Mouse (Mus musculus): ENCODE results near the gene Cep135.

Gene Cep135

GRCm38 (mm10) chr5:76588551-76589283 lies at the start of gene Cep135:
Gene Cep135, plus strand, starts transcription at chr5:76588698.
- DNase-seq (ENCODE audit: low read depth in 1 of 2, low spot score in 2 of 2), result peak; percentile 45 to 77

DNA sequence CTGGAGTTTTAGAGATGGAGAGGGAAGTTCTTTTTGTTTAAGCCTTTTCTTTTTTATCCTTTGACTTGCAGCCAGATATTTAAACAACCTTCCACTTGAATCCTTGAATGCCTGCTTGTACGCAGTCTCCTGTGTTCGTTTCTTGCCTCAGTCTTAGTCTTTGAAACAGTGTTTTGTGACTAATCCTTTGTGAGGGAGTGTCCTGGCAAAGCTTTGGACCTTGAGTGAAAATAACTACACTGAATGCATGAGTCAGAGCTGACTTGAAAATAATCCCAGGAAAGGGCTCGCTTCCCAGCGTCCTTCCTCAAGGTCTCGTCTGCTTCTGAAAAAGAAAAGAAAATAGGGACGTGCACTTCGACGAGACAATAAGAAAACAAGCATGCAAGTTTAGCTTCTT lies 48.3 kb upstream of the Cep135 start:
- no peak for DNase-seq (ENCODE audit: low read depth in 1 of 2, low spot score in 2 of 2)

DNA sequence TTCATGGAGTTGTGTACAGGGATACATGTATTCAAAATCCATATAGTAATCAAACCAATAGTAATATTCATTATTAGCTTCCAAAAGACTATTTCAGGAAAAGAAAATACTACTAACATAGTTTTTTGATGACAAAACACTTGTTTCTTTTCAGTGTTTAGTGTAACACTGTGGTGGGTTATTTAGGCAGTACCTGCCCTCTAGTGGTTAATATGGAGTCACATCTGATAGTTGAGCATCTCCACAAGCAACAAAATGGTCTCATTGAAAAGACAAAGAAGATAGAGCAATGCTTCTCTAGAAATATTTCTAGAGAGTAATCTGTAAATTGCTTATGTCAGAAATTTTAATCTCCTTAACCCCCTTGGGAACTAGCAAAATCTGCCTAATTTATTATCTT lies 47.7 kb upstream of the Cep135 start:
- DNase-seq (ENCODE audit: low read depth in 1 of 2, low spot score in 2 of 2), result no peak

DNA sequence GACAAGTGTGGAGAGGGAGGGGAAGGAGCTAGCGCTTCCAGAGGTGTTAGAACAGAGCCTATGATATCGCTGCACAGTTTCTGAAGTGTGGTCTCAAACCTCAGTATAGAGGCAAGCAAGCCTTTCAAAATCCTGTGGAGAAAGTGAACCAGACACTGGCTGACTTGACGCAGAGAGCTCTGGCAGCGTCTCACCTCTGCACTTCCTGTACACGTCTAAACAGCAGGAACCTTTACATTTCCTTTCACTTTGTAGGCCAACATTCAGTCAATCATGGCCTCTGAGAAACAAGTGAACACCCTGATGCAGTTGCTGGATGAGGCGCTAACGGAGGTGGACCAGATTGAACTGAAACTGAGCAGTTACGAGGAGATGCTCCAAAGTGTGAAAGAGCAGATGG lies 45.3 kb upstream of the Cep135 start:
- no peak for DNase-seq (ENCODE audit: low read depth in 1 of 2, low spot score in 2 of 2)

DNA sequence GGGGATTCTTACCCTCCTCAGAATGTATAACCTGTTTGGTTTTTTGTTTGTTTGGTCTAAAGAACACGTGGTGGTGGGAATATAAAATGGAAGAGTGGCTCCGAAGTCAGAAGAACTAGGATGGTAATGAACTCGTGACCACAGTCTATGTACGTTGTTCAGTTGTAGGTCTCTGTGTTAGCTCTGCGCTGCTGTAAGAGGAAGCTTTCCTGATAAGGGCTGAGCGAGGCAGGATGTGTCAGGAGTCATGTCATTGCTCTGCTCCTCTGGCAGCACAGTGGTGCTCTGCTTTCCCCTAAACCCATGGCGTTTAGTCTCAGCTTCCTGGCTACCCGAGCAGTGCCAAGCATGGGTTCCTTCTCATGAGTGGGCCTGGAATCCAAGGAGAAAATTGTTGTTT lies 38.1 kb upstream of the Cep135 start:
- no peak for DNase-seq (ENCODE audit: low read depth in 1 of 2, low spot score in 2 of 2)

DNA sequence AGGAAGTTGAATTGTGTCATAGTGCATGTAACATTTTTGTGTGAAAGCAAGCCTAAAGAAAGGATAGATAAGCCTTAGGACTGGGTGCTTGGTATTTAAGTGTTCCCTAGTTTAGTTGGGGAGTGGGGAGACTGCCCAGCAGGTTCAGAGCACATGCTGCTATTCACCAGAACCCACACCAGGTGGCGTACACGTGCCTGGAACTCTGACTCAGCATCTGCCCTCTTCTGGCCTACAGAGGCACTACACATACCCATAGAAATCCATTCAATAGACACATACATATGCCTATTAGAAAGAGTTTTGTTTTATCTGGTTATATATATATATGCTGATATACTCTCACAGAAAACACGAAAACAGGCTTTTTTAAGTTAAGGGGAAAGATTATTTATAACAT lies 23.2 kb upstream of the Cep135 start:
- peak; percentile 16 to 58 for DNase-seq (ENCODE audit: low read depth in 1 of 2, low spot score in 2 of 2)

GRCm38 (mm10) chr5:76574251-76574650 lies 14.2 kb upstream of the Cep135 start:
- DNase-seq (ENCODE audit: low read depth in 1 of 2, low spot score in 2 of 2), result no peak

- no peak for DNase-seq (ENCODE audit: low read depth in 1 of 2, low spot score in 2 of 2)
These were observed 11.5 kb upstream of the Cep135 start for GRCm38 (mm10) chr5:76577026-76577425.

GRCm38 (mm10) chr5:76585378-76585777 lies 3.1 kb upstream of the Cep135 start:
- DNase-seq (ENCODE audit: low read depth in 1 of 2, low spot score in 2 of 2), result no peak

DNA sequence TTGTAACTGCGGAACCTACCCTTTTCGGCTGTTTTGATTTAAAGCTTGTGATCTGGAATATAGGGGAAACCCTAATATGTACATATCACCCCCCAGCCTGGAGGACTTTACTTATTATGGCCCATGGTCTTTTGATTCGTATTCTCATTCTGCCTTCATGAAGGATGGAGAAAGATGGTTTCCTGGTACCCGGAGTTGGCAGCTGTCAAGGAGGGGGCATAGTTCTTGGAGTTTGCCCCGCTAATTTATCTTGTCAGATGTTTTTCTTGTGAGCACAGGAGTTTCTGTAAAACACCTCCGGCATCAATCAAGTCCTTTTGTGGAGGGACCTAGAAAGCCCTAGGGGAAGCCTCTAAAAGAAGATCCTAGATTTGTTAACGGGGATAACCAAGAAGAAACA lies 813 bp downstream of the Cep135 start:
- DNase-seq (ENCODE audit: low read depth in 1 of 2, low spot score in 2 of 2), result no peak

GRCm38 (mm10) chr5:76590009-76590408 lies 1.5 kb downstream of the Cep135 start:
- DNase-seq (ENCODE audit: low read depth in 1 of 2, low spot score in 2 of 2), result no peak

- DNase-seq (ENCODE audit: low read depth in 1 of 2, low spot score in 2 of 2), result no peak
These were observed 3.4 kb downstream of the Cep135 start for GRCm38 (mm10) chr5:76591885-76592284.

- DNase-seq (ENCODE audit: low read depth in 1 of 2, low spot score in 2 of 2), result no peak
These were observed 21.3 kb downstream of the Cep135 start for GRCm38 (mm10) chr5:76609702-76610370.

DNA sequence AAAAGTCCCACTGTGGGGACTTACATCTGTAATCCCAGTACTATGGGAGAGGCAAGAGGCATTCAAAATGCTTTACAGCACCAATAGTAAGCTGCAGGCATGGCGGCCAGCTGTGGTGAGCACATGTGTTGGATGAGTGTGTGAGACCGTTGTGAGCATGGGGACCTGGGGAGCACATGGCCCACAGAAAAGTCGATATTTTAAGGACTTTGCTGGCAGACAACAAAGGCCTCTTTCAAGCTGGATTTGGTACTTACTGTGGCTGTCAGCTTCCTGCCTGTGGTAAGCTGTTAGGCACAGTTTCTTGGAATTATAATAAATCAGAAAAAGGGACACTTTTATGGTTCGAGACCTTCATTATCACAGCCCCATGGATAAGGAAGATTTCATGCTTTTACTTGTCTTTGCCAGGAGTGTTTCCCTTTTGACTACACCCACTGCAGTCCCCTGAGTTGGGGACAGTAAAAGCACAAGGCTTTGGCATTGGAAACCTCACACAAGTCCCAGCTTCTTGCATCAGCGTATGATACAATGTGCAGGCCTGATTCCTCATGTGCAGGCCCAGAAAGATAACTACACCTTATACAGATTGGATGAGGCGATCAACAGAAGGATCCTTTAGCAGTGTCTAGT lies 24.5 kb downstream of the Cep135 start:
- no peak for DNase-seq (ENCODE audit: low read depth in 1 of 2, low spot score in 2 of 2)

DNA sequence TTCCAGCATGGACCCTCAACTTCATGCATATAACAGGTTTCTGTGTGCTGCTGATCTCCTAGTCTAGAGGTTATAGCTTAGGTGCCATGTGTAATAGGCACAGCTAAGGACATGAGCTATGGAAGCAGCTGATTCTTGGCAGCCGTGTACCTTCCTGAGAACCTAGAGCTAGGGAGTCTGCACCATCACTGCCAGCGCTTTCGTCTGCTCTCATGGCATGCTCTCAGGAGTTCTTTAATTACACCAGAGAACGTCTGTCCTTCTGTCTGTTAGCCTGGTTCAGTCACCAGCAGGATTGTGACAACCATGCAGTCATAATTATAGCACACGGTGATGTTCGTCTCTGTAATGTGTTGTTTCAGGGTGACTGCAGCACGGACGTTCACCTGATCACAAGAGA lies 26.8 kb downstream of the Cep135 start:
- DNase-seq (ENCODE audit: low read depth in 1 of 2, low spot score in 2 of 2), result no peak

- no peak for DNase-seq (ENCODE audit: low read depth in 1 of 2, low spot score in 2 of 2)
These were observed 27.8 kb downstream of the Cep135 start for GRCm38 (mm10) chr5:76616196-76616747.

- no peak for DNase-seq (ENCODE audit: low read depth in 1 of 2, low spot score in 2 of 2)
These were observed 30.3 kb downstream of the Cep135 start for GRCm38 (mm10) chr5:76618750-76619149.

DNA sequence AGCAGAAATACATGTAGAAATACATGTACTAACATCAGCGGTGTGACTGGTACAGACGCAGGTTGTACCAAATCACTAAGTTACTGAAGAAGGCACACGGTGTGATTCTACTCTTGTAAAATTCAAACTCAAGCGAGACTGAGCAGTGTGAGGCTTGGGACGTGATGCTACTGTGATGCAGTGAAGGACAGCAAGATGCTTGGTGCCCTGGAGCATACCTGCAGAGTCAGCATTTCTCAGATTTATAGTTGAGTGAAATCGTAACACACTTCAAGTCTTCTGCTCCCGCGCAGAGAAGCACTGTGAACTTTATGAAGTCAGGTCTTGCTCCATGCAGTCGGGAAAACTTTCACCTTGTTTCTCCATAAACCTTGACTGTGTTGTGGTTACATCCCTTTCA lies 35.3 kb downstream of the Cep135 start:
- DNase-seq (ENCODE audit: low read depth in 1 of 2, low spot score in 2 of 2), result no peak

- no peak for DNase-seq (ENCODE audit: low read depth in 1 of 2, low spot score in 2 of 2)
These were observed 39.3 kb downstream of the Cep135 start for GRCm38 (mm10) chr5:76627770-76628169.

GRCm38 (mm10) chr5:76634012-76634411 lies 45.5 kb downstream of the Cep135 start:
- no peak for DNase-seq (ENCODE audit: low read depth in 1 of 2, low spot score in 2 of 2)

GRCm38 (mm10) chr5:76635592-76635991 lies 47.1 kb downstream of the Cep135 start:
- no peak for DNase-seq (ENCODE audit: low read depth in 1 of 2, low spot score in 2 of 2)

GRCm38 (mm10) chr5:76642076-76642475 lies 53.6 kb downstream of the Cep135 start:
- DNase-seq (ENCODE audit: low read depth in 1 of 2, low spot score in 2 of 2), result no peak
